Mouse (Mus musculus): Measurements from ENCODE around the gene Gnb1.

DNA sequence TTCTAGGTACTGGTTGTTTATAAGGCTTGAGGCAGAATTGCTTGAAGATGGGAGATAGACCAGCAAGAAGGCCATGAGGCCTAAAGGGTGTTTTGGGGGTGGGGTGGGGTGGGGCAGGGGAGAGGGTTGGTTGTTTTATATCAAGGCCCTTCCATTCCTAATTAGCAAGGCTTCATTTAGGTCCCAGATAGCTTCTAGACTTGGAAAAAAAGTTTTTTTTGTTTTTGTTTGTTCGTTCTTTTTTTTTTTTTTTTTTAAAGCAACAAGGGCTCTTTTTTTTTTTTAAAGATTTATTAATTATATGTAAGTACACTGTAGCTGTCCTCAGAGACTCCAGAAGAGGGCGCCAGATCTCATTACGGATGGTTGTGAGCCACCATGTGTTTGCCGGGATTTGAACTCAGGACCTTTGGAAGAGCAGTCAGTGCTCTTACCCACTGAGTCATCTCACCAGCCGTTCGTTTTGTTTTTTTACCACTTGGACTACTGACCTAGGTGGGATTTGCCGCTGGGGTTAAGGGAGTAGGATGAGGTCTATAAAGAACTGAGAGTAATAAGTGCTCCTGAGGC is 26.9 kb downstream of the Gnb1 start:
- peak; percentile 42 for TF ChIP-seq CTCF (IDR thresholded peaks at IDR 0.05)
- no peak for TF ChIP-seq EP300 (IDR thresholded peaks at IDR 0.05)

All from lung, postnatal 0 days (tissue).